Mouse (Mus musculus): Measurements from ENCODE around the gene Myh14. TPM values are rescaled to one million over a fixed set of nuclear protein-coding genes. Genes with fewer than 3 reads are reported as not detected.

Gene Myh14
- polyA plus RNA-seq, 1 experiment from 2014 or later = 1.7 TPM

- Histone ChIP-seq H3K4me2 (ENCODE audit: low read depth, low read length, severe bottlenecking) (no peak overlapping the region), H3K4me3 (ENCODE audit: low read depth, low read length) (no peak overlapping the region), H3K27ac (ENCODE audit: low read depth, low read length) (no peak overlapping the region), H3K36me3 (ENCODE audit: control insufficient read depth, insufficient read depth, low read length) (no peaks in the 10 kb centered on the region), H3K9ac (ENCODE audit: low read length) (no peak overlapping the region), H3K9me3 (ENCODE audit: control insufficient read depth, low read length) (no peaks in the 10 kb centered on the region; the same call in 1 of the 2 replicates), H3K27me3 (ENCODE audit: control insufficient read depth, insufficient read depth, low read length) (peaks cover 12% of the 10 kb centered on the region), H3K4me1 (replicated peaks; ENCODE audit: control insufficient read depth, insufficient read depth, low read length) (peaks cover 3% of the 10 kb centered on the region; the same call in 1 of the 2 replicates)
- 76% methylated on average over 2 of the region's 2 CpGs for WGBS
- ATAC-seq (replicated peaks; ENCODE audit: low FRiP score) (no peak), DNase-seq (ENCODE audit: low spot score) (no peak)
Measured at GRCm38 (mm10) chr7:44666462-44666861, 4.2 kb downstream of the Myh14 start.

GRCm38 (mm10) chr7:44664731-44665130, 5.9 kb downstream of the Myh14 start:
- Histone ChIP-seq H3K4me2 (ENCODE audit: low read depth, low read length, severe bottlenecking) (no peak overlapping the region), H3K27ac (ENCODE audit: low read depth, low read length) (no peak overlapping the region), H3K9ac (ENCODE audit: low read length) (no peak overlapping the region), H3K9me3 (ENCODE audit: control insufficient read depth, low read length) (no peaks in the 10 kb centered on the region; the same call in 1 of the 2 replicates), H3K27me3 (ENCODE audit: control insufficient read depth, insufficient read depth, low read length) (peaks cover 9% of the 10 kb centered on the region), H3K4me1 (replicated peaks; ENCODE audit: control insufficient read depth, insufficient read depth, low read length) (no peaks in the 10 kb centered on the region), H3K36me3 (ENCODE audit: control insufficient read depth, insufficient read depth, low read length) (no peaks in the 10 kb centered on the region), H3K4me3 (ENCODE audit: low read depth, low read length) (no peak overlapping the region)
- 38% methylated on average over 11 of the region's 11 CpGs for WGBS
- ATAC-seq (replicated peaks; ENCODE audit: low FRiP score) (no peak), DNase-seq (ENCODE audit: low spot score) (no peak)

GRCm38 (mm10) chr7:44663546-44663945, 7.1 kb downstream of the Myh14 start:
- H3K9ac ChIP-seq (ENCODE audit: low read length) = no peak overlapping the region
- WGBS = 83% methylated on average over 5 of the region's 5 CpGs
- H3K4me3 ChIP-seq (ENCODE audit: low read depth, low read length) = no peak overlapping the region
- no peaks in the 10 kb centered on the region; the same call in 1 of the 2 replicates for H3K9me3 ChIP-seq (ENCODE audit: control insufficient read depth, low read length)
- no peak overlapping the region for H3K4me2 ChIP-seq (ENCODE audit: low read depth, low read length, severe bottlenecking)
- DNase-seq (ENCODE audit: low spot score) (no peak), ATAC-seq (replicated peaks; ENCODE audit: low FRiP score) (no peak)
- peaks cover under 1% of the 10 kb centered on the region for H3K27me3 ChIP-seq (ENCODE audit: control insufficient read depth, insufficient read depth, low read length)
- no peak overlapping the region for H3K27ac ChIP-seq (ENCODE audit: low read depth, low read length)
- no peaks in the 10 kb centered on the region for H3K36me3 ChIP-seq (ENCODE audit: control insufficient read depth, insufficient read depth, low read length)
- H3K4me1 ChIP-seq (replicated peaks; ENCODE audit: control insufficient read depth, insufficient read depth, low read length) = no peaks in the 10 kb centered on the region

- Histone ChIP-seq H3K4me3 (ENCODE audit: low read depth, low read length) (no peak overlapping the region), H3K27ac (ENCODE audit: low read depth, low read length) (no peak overlapping the region), H3K27me3 (ENCODE audit: control insufficient read depth, insufficient read depth, low read length) (no peaks in the 10 kb centered on the region; the same call in 1 of the 2 replicates), H3K36me3 (ENCODE audit: control insufficient read depth, insufficient read depth, low read length) (no peaks in the 10 kb centered on the region), H3K9ac (ENCODE audit: low read length) (no peak overlapping the region), H3K4me1 (replicated peaks; ENCODE audit: control insufficient read depth, insufficient read depth, low read length) (no peaks in the 10 kb centered on the region), H3K4me2 (ENCODE audit: low read depth, low read length, severe bottlenecking) (no peak overlapping the region), H3K9me3 (ENCODE audit: control insufficient read depth, low read length) (no peaks in the 10 kb centered on the region; the same call in 1 of the 2 replicates)
- WGBS = 11% methylated on average over 3 of the region's 3 CpGs
- no peak for DNase-seq (ENCODE audit: low spot score)
- no peak for ATAC-seq (replicated peaks; ENCODE audit: low FRiP score)
Measured at GRCm38 (mm10) chr7:44662569-44662968, 8.1 kb downstream of the Myh14 start.

GRCm38 (mm10) chr7:44662168-44662567, 8.5 kb downstream of the Myh14 start:
- H3K4me1 ChIP-seq (replicated peaks; ENCODE audit: control insufficient read depth, insufficient read depth, low read length) = no peaks in the 10 kb centered on the region
- 8% methylated on average over 8 of the region's 8 CpGs for WGBS
- no peak overlapping the region for H3K9ac ChIP-seq (ENCODE audit: low read length)
- H3K27ac ChIP-seq (ENCODE audit: low read depth, low read length) = no peak overlapping the region
- no peaks in the 10 kb centered on the region for H3K36me3 ChIP-seq (ENCODE audit: control insufficient read depth, insufficient read depth, low read length)
- DNase-seq (ENCODE audit: low spot score) (no peak), ATAC-seq (replicated peaks; ENCODE audit: low FRiP score) (no peak)
- no peak overlapping the region for H3K4me3 ChIP-seq (ENCODE audit: low read depth, low read length)
- H3K27me3 ChIP-seq (ENCODE audit: control insufficient read depth, insufficient read depth, low read length) = no peaks in the 10 kb centered on the region; the same call in 1 of the 2 replicates
- H3K4me2 ChIP-seq (ENCODE audit: low read depth, low read length, severe bottlenecking) = no peak overlapping the region
- H3K9me3 ChIP-seq (ENCODE audit: control insufficient read depth, low read length) = no peaks in the 10 kb centered on the region; the same call in 1 of the 2 replicates

- ATAC-seq (replicated peaks; ENCODE audit: low FRiP score) = no peak
- no peak overlapping the region for H3K4me2 ChIP-seq (ENCODE audit: low read depth, low read length, severe bottlenecking)
- WGBS = 83% methylated on average over 5 of the region's 5 CpGs
- H3K4me1 ChIP-seq (replicated peaks; ENCODE audit: control insufficient read depth, insufficient read depth, low read length) = no peaks in the 10 kb centered on the region
- H3K27me3 ChIP-seq (ENCODE audit: control insufficient read depth, insufficient read depth, low read length) = no peaks in the 10 kb centered on the region; the same call in 1 of the 2 replicates
- H3K36me3 ChIP-seq (ENCODE audit: control insufficient read depth, insufficient read depth, low read length) = no peaks in the 10 kb centered on the region
- no peak overlapping the region for H3K27ac ChIP-seq (ENCODE audit: low read depth, low read length)
- no peaks in the 10 kb centered on the region for H3K9me3 ChIP-seq (ENCODE audit: control insufficient read depth, low read length)
- DNase-seq (ENCODE audit: low spot score) = no peak
- H3K4me3 ChIP-seq (ENCODE audit: low read depth, low read length) = no peak overlapping the region
- no peak overlapping the region for H3K9ac ChIP-seq (ENCODE audit: low read length)
Measured at GRCm38 (mm10) chr7:44661219-44661618, 9.4 kb downstream of the Myh14 start.

- H3K27ac ChIP-seq (ENCODE audit: low read depth, low read length) = no peak overlapping the region
- no peak overlapping the region for H3K4me2 ChIP-seq (ENCODE audit: low read depth, low read length, severe bottlenecking)
- 15% methylated on average over 8 of the region's 8 CpGs for WGBS
- no peaks in the 10 kb centered on the region for H3K27me3 ChIP-seq (ENCODE audit: control insufficient read depth, insufficient read depth, low read length)
- H3K4me3 ChIP-seq (ENCODE audit: low read depth, low read length) = no peak overlapping the region
- H3K4me1 ChIP-seq (replicated peaks; ENCODE audit: control insufficient read depth, insufficient read depth, low read length) = no peaks in the 10 kb centered on the region
- H3K36me3 ChIP-seq (ENCODE audit: control insufficient read depth, insufficient read depth, low read length) = no peaks in the 10 kb centered on the region
- no peak overlapping the region for H3K9ac ChIP-seq (ENCODE audit: low read length)
- DNase-seq (ENCODE audit: low spot score) (peak; percentile 80), ATAC-seq (replicated peaks; ENCODE audit: low FRiP score) (no peak)
- no peaks in the 10 kb centered on the region for H3K9me3 ChIP-seq (ENCODE audit: control insufficient read depth, low read length)
Measured at GRCm38 (mm10) chr7:44655504-44655903, 15.1 kb downstream of the Myh14 start.

GRCm38 (mm10) chr7:44653773-44654172, 16.9 kb downstream of the Myh14 start:
- Histone ChIP-seq H3K27ac (ENCODE audit: low read depth, low read length) (no peak overlapping the region), H3K9me3 (ENCODE audit: control insufficient read depth, low read length) (no peaks in the 10 kb centered on the region), H3K9ac (ENCODE audit: low read length) (no peak overlapping the region), H3K27me3 (ENCODE audit: control insufficient read depth, insufficient read depth, low read length) (no peaks in the 10 kb centered on the region), H3K4me1 (replicated peaks; ENCODE audit: control insufficient read depth, insufficient read depth, low read length) (no peaks in the 10 kb centered on the region), H3K36me3 (ENCODE audit: control insufficient read depth, insufficient read depth, low read length) (no peaks in the 10 kb centered on the region), H3K4me2 (ENCODE audit: low read depth, low read length, severe bottlenecking) (no peak overlapping the region), H3K4me3 (ENCODE audit: low read depth, low read length) (no peak overlapping the region)
- ATAC-seq (replicated peaks; ENCODE audit: low FRiP score) (no peak), DNase-seq (ENCODE audit: low spot score) (peak; percentile 68)
- WGBS = 56% methylated on average over 8 of the region's 8 CpGs

- H3K9ac ChIP-seq (ENCODE audit: low read length) = no peak overlapping the region
- WGBS = 78% methylated on average over 7 of the region's 7 CpGs
- H3K4me3 ChIP-seq (ENCODE audit: low read depth, low read length) = no peak overlapping the region
- no peaks in the 10 kb centered on the region for H3K9me3 ChIP-seq (ENCODE audit: control insufficient read depth, low read length)
- no peak overlapping the region for H3K4me2 ChIP-seq (ENCODE audit: low read depth, low read length, severe bottlenecking)
- H3K36me3 ChIP-seq (ENCODE audit: control insufficient read depth, insufficient read depth, low read length) = no peaks in the 10 kb centered on the region
- no peaks in the 10 kb centered on the region for H3K4me1 ChIP-seq (replicated peaks; ENCODE audit: control insufficient read depth, insufficient read depth, low read length)
- no peak for ATAC-seq (replicated peaks; ENCODE audit: low FRiP score)
- H3K27ac ChIP-seq (ENCODE audit: low read depth, low read length) = no peak overlapping the region
- H3K27me3 ChIP-seq (ENCODE audit: control insufficient read depth, insufficient read depth, low read length) = 0 out of 2 replicates have a peak, but pooled peaks cover under 1% of the 10 kb centered on the region
- DNase-seq (ENCODE audit: low spot score) = no peak
Measured at GRCm38 (mm10) chr7:44651416-44651815, 19.2 kb downstream of the Myh14 start.
